Mouse (Mus musculus) intestine, embryonic 15.5 days (tissue): ENCODE data around the gene Rcc1l. TPM values are rescaled to one million over a fixed set of nuclear protein-coding genes. Genes with fewer than 3 reads are reported as not detected.

Experiments used
- ATAC-seq: fragments of 200-750 bp; cut with Nextera tagmentation; 2 replicates; pipeline ENCODE4 v1.8.0; 2017; ENCODE audit warnings: moderate TSS enrichment, moderate library complexity
- H3K27ac ChIP-seq: fragments of 300-500 bp; sonication (generic); 2 replicates; pipeline ENCODE4 v1.5.1; 2015; ENCODE audit warnings: mild to moderate bottlenecking, inconsistent platforms
- H3K27me3 ChIP-seq: fragments of 300-500 bp; sonication (generic); replicated peaks from 2 replicates; pipeline ENCODE4 v1.6.1; 2015; ENCODE audit warnings: inconsistent platforms
- H3K36me3 ChIP-seq: fragments of 300-500 bp; sonication (generic); 2 replicates; pipeline ENCODE4 v1.6.1; 2015; ENCODE audit warnings: inconsistent platforms
- H3K4me1 ChIP-seq: fragments of 300-500 bp; sonication (generic); replicated peaks from 2 replicates; pipeline ENCODE4 v1.6.1; 2015; ENCODE audit warnings: inconsistent platforms
- H3K4me2 ChIP-seq: fragments of 300-500 bp; sonication (generic); replicated peaks from 2 replicates; pipeline ENCODE4 v1.6.1; 2015; ENCODE audit warnings: mild to moderate bottlenecking, inconsistent platforms
- H3K4me3 ChIP-seq: fragments of 300-500 bp; sonication (generic); replicated peaks from 2 replicates; pipeline ENCODE4 v1.5.1; 2015; ENCODE audit warnings: inconsistent platforms
- H3K9ac ChIP-seq: fragments of 300-500 bp; sonication (generic); 2 replicates; pipeline ENCODE4 v1.6.1; 2015; ENCODE audit warnings: inconsistent platforms
- H3K9me3 ChIP-seq: fragments of 300-500 bp; sonication (generic); 2 replicates; pipeline ENCODE4 v1.6.1; 2016; ENCODE audit warnings: inconsistent platforms
- WGBS: fragments of 180-500 bp; shearing (Covaris S2); methylation state at CpG from one replicate; pipeline ENCODE4 v1.1.7; 2015; 5-methylcytosine and 5-hydroxymethylcytosine counted together
- polyA plus RNA-seq: library from polyadenylated mRNA; unstranded; fragments of >200 nt; fragmentation: Nextera tagmentation; extraction: Ambion mirVana; gene quantifications from 2 replicates; pipeline ENCODE4 v1.2.1, GENCODE M21; 2015

Rcc1l gene
- polyA plus RNA-seq, 1 experiment from 2014 or later, result 34.6 TPM

GRCm38 (mm10) chr5:134123846-134124245 is 52.7 kb downstream of the Rcc1l start:
- peaks cover 14% of the 10 kb centered on the region; the same call in 1 of the 2 replicates for H3K4me1 ChIP-seq
- H3K27me3 ChIP-seq, result no peaks in the 10 kb centered on the region

GRCm38 (mm10) chr5:134121893-134122259 is 54.7 kb downstream of the Rcc1l start:
- 74% methylated on average over 4 of the region's 4 CpGs for WGBS
- no peak for ATAC-seq
- no peaks in the 10 kb centered on the region for H3K9me3 ChIP-seq
- H3K4me2 ChIP-seq, result no peak overlapping the region
- no peaks in the 10 kb centered on the region for H3K27me3 ChIP-seq
- no peaks in the 10 kb centered on the region for H3K36me3 ChIP-seq
- no peak overlapping the region for H3K4me3 ChIP-seq
- peaks cover 14% of the 10 kb centered on the region; the same call in 1 of the 2 replicates for H3K4me1 ChIP-seq
- H3K27ac ChIP-seq, result no peak overlapping the region
- H3K9ac ChIP-seq, result no peak overlapping the region

More at GRCm38 (mm10) chr5:134123846-134124245, 52.7 kb downstream of the Rcc1l start:
- WGBS, result 68% methylated on average over 6 of the region's 6 CpGs
- no peaks in the 10 kb centered on the region for H3K9me3 ChIP-seq
- no peak overlapping the region for H3K27ac ChIP-seq
- H3K4me2 ChIP-seq, result no peak overlapping the region
- no peak overlapping the region for H3K9ac ChIP-seq
- H3K36me3 ChIP-seq, result no peaks in the 10 kb centered on the region
- H3K4me3 ChIP-seq, result no peak overlapping the region
- ATAC-seq, result no peak

GRCm38 (mm10) chr5:134121138-134121892 is 55.3 kb downstream of the Rcc1l start:
- H3K36me3 ChIP-seq, result no peaks in the 10 kb centered on the region
- no peaks in the 10 kb centered on the region for H3K9me3 ChIP-seq
- H3K4me1 ChIP-seq, result peaks cover 14% of the 10 kb centered on the region; the same call in 1 of the 2 replicates
- no peak overlapping the region for H3K9ac ChIP-seq
- H3K27me3 ChIP-seq, result no peaks in the 10 kb centered on the region
- ATAC-seq, result peak; percentile 59
- no peak overlapping the region for H3K4me3 ChIP-seq
- H3K27ac ChIP-seq, result no peak overlapping the region
- 71% methylated on average over 9 of the region's 9 CpGs for WGBS
- no peak overlapping the region for H3K4me2 ChIP-seq

GRCm38 (mm10) chr5:134120135-134120534 is 56.4 kb downstream of the Rcc1l start:
- H3K9ac ChIP-seq, result no peak overlapping the region

GRCm38 (mm10) chr5:134119481-134120120 is 57.0 kb downstream of the Rcc1l start:
- Histone ChIP-seq H3K9ac (no peak overlapping the region), H3K27me3 (no peaks in the 10 kb centered on the region), H3K36me3 (no peaks in the 10 kb centered on the region), H3K9me3 (no peaks in the 10 kb centered on the region), H3K27ac (0 out of 2 replicates have a peak overlapping the region, but pooled peaks have one; percentile 27), H3K4me3 (no peak overlapping the region), H3K4me2 (no peak overlapping the region), H3K4me1 (peaks cover 14% of the 10 kb centered on the region; the same call in 1 of the 2 replicates)
- peak; percentile 81 for ATAC-seq
- WGBS, result 42% methylated on average over 10 of the region's 10 CpGs

More at GRCm38 (mm10) chr5:134120135-134120534, 56.4 kb downstream of the Rcc1l start:
- Histone ChIP-seq H3K4me3 (no peak overlapping the region), H3K9me3 (no peaks in the 10 kb centered on the region), H3K4me1 (peaks cover 14% of the 10 kb centered on the region; the same call in 1 of the 2 replicates), H3K36me3 (no peaks in the 10 kb centered on the region), H3K27ac (0 out of 2 replicates have a peak overlapping the region, but pooled peaks have one; percentile 10), H3K4me2 (no peak overlapping the region), H3K27me3 (no peaks in the 10 kb centered on the region)
- no peak for ATAC-seq
- 85% methylated on average over 3 of the region's 3 CpGs for WGBS

GRCm38 (mm10) chr5:134118798-134119407 is 57.7 kb downstream of the Rcc1l start:
- H3K27me3 ChIP-seq, result no peaks in the 10 kb centered on the region
- no peak overlapping the region for H3K4me2 ChIP-seq
- WGBS, result 80% methylated on average over 15 of the region's 15 CpGs
- H3K36me3 ChIP-seq, result no peaks in the 10 kb centered on the region
- peak; percentile 34 for ATAC-seq
- H3K9ac ChIP-seq, result no peak overlapping the region
- no peak overlapping the region for H3K4me3 ChIP-seq
- peaks cover 14% of the 10 kb centered on the region; the same call in 1 of the 2 replicates for H3K4me1 ChIP-seq
- H3K27ac ChIP-seq, result 0 out of 2 replicates have a peak overlapping the region, but pooled peaks have one; percentile 27
- no peaks in the 10 kb centered on the region for H3K9me3 ChIP-seq

- H3K4me3 ChIP-seq, result no peak overlapping the region
- H3K9me3 ChIP-seq, result no peaks in the 10 kb centered on the region
- no peak overlapping the region for H3K27ac ChIP-seq
- H3K9ac ChIP-seq, result no peak overlapping the region
- 85% methylated on average over 7 of the region's 7 CpGs for WGBS
- peaks cover 8% of the 10 kb centered on the region; the same call in 1 of the 2 replicates for H3K4me1 ChIP-seq
- no peaks in the 10 kb centered on the region for H3K36me3 ChIP-seq
- no peak overlapping the region for H3K4me2 ChIP-seq
- no peak for ATAC-seq
- no peaks in the 10 kb centered on the region for H3K27me3 ChIP-seq
Observed at GRCm38 (mm10) chr5:134115639-134116259, 60.8 kb downstream of the Rcc1l start.

GRCm38 (mm10) chr5:134114981-134115380 is 61.6 kb downstream of the Rcc1l start:
- peaks cover 8% of the 10 kb centered on the region; the same call in 1 of the 2 replicates for H3K4me1 ChIP-seq
- no peak overlapping the region for H3K27ac ChIP-seq
- no peak overlapping the region for H3K4me3 ChIP-seq
- no peaks in the 10 kb centered on the region for H3K27me3 ChIP-seq
- H3K4me2 ChIP-seq, result no peak overlapping the region
- no peaks in the 10 kb centered on the region for H3K36me3 ChIP-seq
- WGBS, result 71% methylated on average over 5 of the region's 5 CpGs
- no peaks in the 10 kb centered on the region for H3K9me3 ChIP-seq
- no peak overlapping the region for H3K9ac ChIP-seq
- ATAC-seq, result no peak

GRCm38 (mm10) chr5:134105829-134106228 is 70.7 kb downstream of the Rcc1l start:
- Histone ChIP-seq H3K4me1 (0 out of 2 replicates have a peak, but pooled peaks cover 21% of the 10 kb centered on the region), H3K9me3 (no peaks in the 10 kb centered on the region), H3K27ac (no peak overlapping the region), H3K36me3 (no peaks in the 10 kb centered on the region), H3K4me2 (no peak overlapping the region), H3K4me3 (no peak overlapping the region), H3K9ac (no peak overlapping the region), H3K27me3 (no peaks in the 10 kb centered on the region)
- 88% methylated on average over 8 of the region's 8 CpGs for WGBS
- ATAC-seq, result no peak

GRCm38 (mm10) chr5:134102720-134103119 is 73.9 kb downstream of the Rcc1l start:
- Histone ChIP-seq H3K9me3 (no peaks in the 10 kb centered on the region), H3K36me3 (no peaks in the 10 kb centered on the region), H3K9ac (no peak overlapping the region), H3K4me3 (no peak overlapping the region), H3K4me2 (no peak overlapping the region; the same call in 1 of the 2 replicates), H3K27me3 (no peaks in the 10 kb centered on the region), H3K27ac (peak overlapping the region; percentile 22; the same call in 1 of the 2 replicates), H3K4me1 (peaks cover 26% of the 10 kb centered on the region; the same call in 1 of the 2 replicates)
- ATAC-seq, result no peak
- 63% methylated on average over 6 of the region's 6 CpGs for WGBS

GRCm38 (mm10) chr5:134101883-134102282 is 74.7 kb downstream of the Rcc1l start:
- Histone ChIP-seq H3K27me3 (no peaks in the 10 kb centered on the region), H3K36me3 (no peaks in the 10 kb centered on the region), H3K27ac (peak overlapping the region; percentile 64), H3K9me3 (no peaks in the 10 kb centered on the region), H3K4me1 (peaks cover 26% of the 10 kb centered on the region; the same call in 1 of the 2 replicates), H3K4me3 (no peak overlapping the region), H3K4me2 (peak overlapping the region; percentile 95), H3K9ac (no peak overlapping the region)
- 16% methylated on average over 5 of the region's 5 CpGs for WGBS
- peak; percentile 70 for ATAC-seq
